Mouse (Mus musculus) stomach, embryonic 15.5 days (tissue): ENCODE measurements at regions not wholly inside any gene's neighbourhood (a gene's known extent, or its start where the extent isn't known, plus 50 kb on each side); places are given as distances from the start of the nearest gene placed in this dataset.
"Not testable (repeated sequence)": the region's sequence is repeated elsewhere in the genome, so short reads cannot be mapped to it uniquely, and the experiment has no call there.

Source experiments
- ATAC-seq: fragments of 200-750 bp; cut with Nextera tagmentation; 2 replicates; pipeline ENCODE4 v1.8.0; 2017; ENCODE audit warnings: low read depth, moderate number of reproducible peaks, moderate TSS enrichment; ENCODE audit not compliant: insufficient read depth, low FRiP score
- H3K27ac ChIP-seq: fragments of 300-500 bp; sonication (generic); 2 replicates; pipeline ENCODE4 v1.5.1; 2015; ENCODE audit warnings: mild to moderate bottlenecking, inconsistent platforms
- H3K27me3 ChIP-seq: fragments of 300-500 bp; sonication (generic); replicated peaks from 2 replicates; pipeline ENCODE4 v1.6.1; 2015; ENCODE audit warnings: inconsistent platforms
- H3K36me3 ChIP-seq: fragments of 300-500 bp; sonication (generic); 2 replicates; pipeline ENCODE4 v1.6.1; 2015; ENCODE audit warnings: inconsistent platforms
- H3K4me1 ChIP-seq: fragments of 300-500 bp; sonication (generic); 2 replicates; pipeline ENCODE4 v1.6.1; 2015; ENCODE audit warnings: inconsistent platforms
- H3K4me2 ChIP-seq: fragments of 300-500 bp; sonication (generic); 2 replicates; pipeline ENCODE4 v1.6.1; 2015; ENCODE audit warnings: mild to moderate bottlenecking, inconsistent platforms
- H3K4me3 ChIP-seq: fragments of 300-500 bp; sonication (generic); replicated peaks from 2 replicates; pipeline ENCODE4 v1.5.1; 2015; ENCODE audit warnings: inconsistent platforms
- H3K9ac ChIP-seq: fragments of 300-500 bp; sonication (generic); 2 replicates; pipeline ENCODE4 v1.6.1; 2015; ENCODE audit warnings: inconsistent platforms
- H3K9me3 ChIP-seq: fragments of 300-500 bp; sonication (generic); 2 replicates; pipeline ENCODE4 v1.6.1; 2016; ENCODE audit warnings: inconsistent platforms
- WGBS: fragments of 180-500 bp; shearing (Covaris S2); methylation state at CpG from one replicate; pipeline ENCODE4 v1.1.7; 2015; 5-methylcytosine and 5-hydroxymethylcytosine counted together

- not testable (repeated sequence) for ATAC-seq, H3K36me3 ChIP-seq, H3K4me2 ChIP-seq, H3K9me3 ChIP-seq, H3K27me3 ChIP-seq, H3K4me1 ChIP-seq, H3K27ac ChIP-seq, H3K9ac ChIP-seq, H3K4me3 ChIP-seq
- WGBS: 82% methylated on average over 4 of the region's 4 CpGs
Measured at GRCm38 (mm10) chr3:121582711-121583110, 50.5 kb upstream of the Slc44a3 start.
